Mouse (Mus musculus) liver, embryonic 11.5 days (tissue): Measurements from ENCODE around the gene Eif5a2. TPM values are rescaled to one million over a fixed set of nuclear protein-coding genes. Genes with fewer than 3 reads are reported as not detected.

Source experiments
- ATAC-seq: fragments of 200-750 bp; cut with Nextera tagmentation; replicated peaks from 2 replicates; pipeline ENCODE4 v1.8.0; 2017; ENCODE audit warnings: moderate number of reproducible peaks, mild to moderate bottlenecking, moderate TSS enrichment, moderate library complexity; ENCODE audit not compliant: low FRiP score
- DNase-seq: peaks from one replicate; pipeline ENCODE4 v3.0.0-alpha.2; 2017; ENCODE audit warnings: low spot score
- H3K27ac ChIP-seq: fragments of 300-500 bp; sonication (generic); 2 replicates; pipeline ENCODE4 v1.5.1; 2014; ENCODE audit warnings: mild to moderate bottlenecking, low read depth, low read length, control low read depth
- H3K27me3 ChIP-seq: fragments of 300-500 bp; sonication (generic); replicated peaks from 2 replicates; pipeline ENCODE4 v1.6.1; 2014; ENCODE audit warnings: low read length, mixed read lengths; ENCODE audit not compliant: control insufficient read depth, insufficient read depth
- H3K36me3 ChIP-seq: fragments of 300-500 bp; sonication (generic); 2 replicates; pipeline ENCODE4 v1.6.1; 2014; ENCODE audit warnings: mild to moderate bottlenecking, low read length, moderate library complexity, mixed read lengths; ENCODE audit not compliant: control insufficient read depth, insufficient read depth
- H3K4me1 ChIP-seq: fragments of 300-500 bp; sonication (generic); replicated peaks from 2 replicates; pipeline ENCODE4 v1.6.1; 2014; ENCODE audit warnings: low read length, mixed read lengths; ENCODE audit not compliant: control insufficient read depth, insufficient read depth
- H3K4me2 ChIP-seq: fragments of 300-500 bp; sonication (generic); 2 replicates; pipeline ENCODE4 v1.6.1; 2014; ENCODE audit warnings: mild to moderate bottlenecking, control low read depth, moderate library complexity
- H3K4me3 ChIP-seq: fragments of 300-500 bp; sonication (generic); 2 replicates; pipeline ENCODE4 v1.5.1; 2014; ENCODE audit warnings: low read depth, low read length, control low read depth
- H3K9ac ChIP-seq: fragments of 300-500 bp; sonication (generic); 2 replicates; pipeline ENCODE4 v1.6.1; 2014; ENCODE audit warnings: low read depth, low read length, control low read depth
- H3K9me3 ChIP-seq: fragments of 300-500 bp; sonication (generic); 2 replicates; pipeline ENCODE4 v1.6.1; 2016; ENCODE audit warnings: low read length, inconsistent platforms, mixed read lengths; ENCODE audit not compliant: control insufficient read depth
- WGBS: fragments of 180-500 bp; shearing (Covaris S2); extraction: QIAGEN DNeasy Blood & Tissue Kit; methylation state at CpG from one replicate; pipeline ENCODE4 v1.1.7; 2014; 5-methylcytosine and 5-hydroxymethylcytosine counted together
- polyA plus RNA-seq: library from polyadenylated mRNA; unstranded; fragments of >200 nt; fragmentation: Nextera tagmentation; extraction: Ambion mirVana; gene quantifications from 2 replicates; pipeline ENCODE4 v1.2.1, GENCODE M21; 2014

The Eif5a2 gene
- polyA plus RNA-seq = 9.5 and 11.3 TPM in 2 replicates

DNA sequence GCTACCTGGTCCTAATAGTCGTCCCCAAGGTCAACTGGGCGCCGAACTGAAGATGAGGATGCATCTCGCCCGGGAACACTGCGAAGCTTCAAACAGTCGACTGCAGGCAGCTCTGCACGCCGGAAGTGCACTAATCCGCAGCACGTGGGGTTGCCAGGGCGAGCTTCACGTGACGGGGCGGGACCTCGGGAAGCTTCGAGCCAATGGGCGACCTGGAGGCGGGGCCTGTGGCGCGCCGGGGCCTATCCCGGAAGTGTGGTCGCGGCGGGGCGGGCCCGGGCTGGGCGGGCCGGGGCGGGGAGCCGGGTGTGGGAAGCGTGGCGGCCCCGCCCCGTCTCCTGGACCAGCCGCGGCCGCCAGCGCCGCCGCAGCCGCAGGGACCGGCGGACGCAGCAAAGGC is at the start of gene Eif5a2:
Gene Eif5a2 (plus strand): TSS at position 283 of the 400 bp plus-strand sequence.
- WGBS = 4% methylated on average over 43 of the region's 46 CpGs
- H3K4me1 ChIP-seq = peaks cover 20% of the 10 kb centered on the region

DNA sequence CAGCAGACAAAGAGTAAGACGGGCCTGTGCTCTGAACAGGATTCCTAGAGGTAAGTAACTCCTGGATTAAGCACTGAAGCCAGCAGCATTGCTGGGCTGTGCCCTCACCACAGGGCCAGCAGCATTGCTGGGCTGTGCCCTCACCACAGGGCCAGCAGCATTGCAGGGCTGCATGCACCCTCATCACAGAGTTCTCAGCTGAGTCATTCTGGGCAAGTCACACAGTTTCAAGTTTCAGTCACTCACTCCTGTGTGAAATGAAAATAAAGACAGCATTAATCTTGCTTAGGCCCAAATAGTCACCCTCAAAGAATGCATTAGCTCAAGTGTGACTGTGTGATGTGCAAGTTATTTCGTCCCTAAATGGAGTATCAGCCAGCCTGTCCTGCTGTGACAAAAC is 46.4 kb upstream of the Eif5a2 start:
- Histone ChIP-seq H3K36me3 (no peaks in the 10 kb centered on the region), H3K27me3 (no peaks in the 10 kb centered on the region), H3K27ac (no peak overlapping the region), H3K4me1 (no peaks in the 10 kb centered on the region), H3K9ac (no peak overlapping the region), H3K4me2 (no peak overlapping the region), H3K4me3 (no peak overlapping the region), H3K9me3 (no peaks in the 10 kb centered on the region)
- ATAC-seq (no peak; the same call in 1 of the 2 replicates), DNase-seq (no peak)
- 77% methylated on average over 2 of the region's 2 CpGs for WGBS

More for the DNA sequence above, at the start of gene Eif5a2:
- Histone ChIP-seq H3K27ac (no peak within 1 kb of the TSS), H3K4me2 (peak within 1 kb of the TSS; percentile 98), H3K27me3 (no peaks in the 10 kb centered on the region), H3K36me3 (no peaks in the 10 kb centered on the region), H3K9me3 (no peaks in the 10 kb centered on the region), H3K4me3 (peak within 1 kb of the TSS; percentile 80), H3K9ac (peak within 1 kb of the TSS; percentile 65)
- peak; percentile 91 for DNase-seq
- ATAC-seq = peak; percentile 93

DNA sequence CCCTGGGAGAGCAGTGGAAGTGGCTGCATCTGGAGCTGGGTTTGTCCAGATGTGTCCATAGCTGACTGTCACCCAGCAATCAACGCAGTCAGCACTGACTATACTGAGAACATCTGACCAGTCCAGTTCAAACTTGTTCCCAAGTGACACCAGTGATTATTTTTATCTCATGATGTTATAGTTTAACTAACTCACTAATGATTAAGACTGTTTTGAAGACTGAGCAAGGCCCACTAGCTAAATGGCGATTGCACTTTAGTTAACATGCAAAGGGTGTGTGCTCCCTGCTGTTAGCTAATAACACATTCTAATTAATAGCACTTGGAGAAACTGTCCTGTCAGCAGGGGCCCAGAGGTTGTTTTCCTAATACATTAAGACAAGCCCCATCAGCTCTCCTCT is 44.1 kb upstream of the Eif5a2 start:
- no peak overlapping the region for H3K4me3 ChIP-seq
- H3K9ac ChIP-seq = no peak overlapping the region
- no peak overlapping the region for H3K27ac ChIP-seq
- no peaks in the 10 kb centered on the region for H3K36me3 ChIP-seq
- H3K9me3 ChIP-seq = no peaks in the 10 kb centered on the region
- H3K4me2 ChIP-seq = no peak overlapping the region
- 54% methylated on average over 2 of the region's 2 CpGs for WGBS
- no peak for DNase-seq
- no peaks in the 10 kb centered on the region for H3K4me1 ChIP-seq
- H3K27me3 ChIP-seq = no peaks in the 10 kb centered on the region
- ATAC-seq = no peak

DNA sequence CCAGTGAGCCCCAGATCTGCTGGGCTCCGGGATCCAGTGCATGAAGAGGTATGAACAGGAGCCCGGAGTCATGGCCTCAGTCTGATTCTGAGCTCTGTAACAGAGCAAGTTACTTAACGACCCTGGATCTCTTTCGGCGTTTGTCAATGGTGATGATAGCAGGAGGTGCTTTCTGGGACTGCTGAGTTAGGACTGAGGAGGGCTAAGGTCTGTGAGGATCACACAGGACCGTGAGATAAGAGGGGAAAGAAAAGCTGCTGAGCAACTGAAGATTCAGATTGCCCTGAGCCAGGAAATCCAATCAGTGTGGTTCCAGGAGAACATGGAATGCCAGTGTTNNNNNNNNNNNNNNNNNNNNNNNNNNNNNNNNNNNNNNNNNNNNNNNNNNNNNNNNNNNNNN is 40.7 kb upstream of the Eif5a2 start:
- ATAC-seq (no peak), DNase-seq (no peak)
- H3K4me3 ChIP-seq = no peak overlapping the region
- H3K9me3 ChIP-seq = no peaks in the 10 kb centered on the region
- H3K9ac ChIP-seq = no peak overlapping the region
- no peak overlapping the region for H3K27ac ChIP-seq
- WGBS = 34% methylated on average over 6 of the region's 6 CpGs
- no peak overlapping the region for H3K4me2 ChIP-seq
- H3K27me3 ChIP-seq = no peaks in the 10 kb centered on the region
- H3K36me3 ChIP-seq = no peaks in the 10 kb centered on the region
- no peaks in the 10 kb centered on the region for H3K4me1 ChIP-seq

DNA sequence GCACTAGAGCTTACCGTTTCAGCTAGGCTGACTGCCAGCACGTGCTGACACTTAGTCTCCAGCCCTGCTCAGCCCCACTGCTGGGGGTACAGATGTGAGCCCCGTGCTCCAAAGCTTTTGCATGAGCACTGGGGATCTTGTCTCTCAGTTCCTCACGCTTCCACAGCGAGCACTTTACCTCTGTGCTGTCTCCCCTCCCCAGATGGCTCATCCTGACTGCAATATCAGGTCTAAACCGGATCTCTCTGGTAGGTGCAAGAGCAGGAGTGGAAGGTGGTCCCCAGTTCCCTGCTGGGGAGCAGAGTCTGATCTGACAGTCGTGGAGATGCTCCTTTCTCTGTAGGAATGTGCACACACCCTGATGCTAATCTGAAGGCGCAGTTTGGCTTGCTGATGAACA is 37.8 kb upstream of the Eif5a2 start:
- H3K4me1 ChIP-seq = no peaks in the 10 kb centered on the region
- no peaks in the 10 kb centered on the region for H3K27me3 ChIP-seq
- no peak overlapping the region for H3K4me2 ChIP-seq
- DNase-seq = no peak
- no peaks in the 10 kb centered on the region for H3K36me3 ChIP-seq
- H3K9me3 ChIP-seq = no peaks in the 10 kb centered on the region
- H3K9ac ChIP-seq = no peak overlapping the region
- no peak overlapping the region for H3K27ac ChIP-seq
- H3K4me3 ChIP-seq = no peak overlapping the region
- ATAC-seq = no peak
- WGBS = 42% methylated on average over 8 of the region's 8 CpGs

DNA sequence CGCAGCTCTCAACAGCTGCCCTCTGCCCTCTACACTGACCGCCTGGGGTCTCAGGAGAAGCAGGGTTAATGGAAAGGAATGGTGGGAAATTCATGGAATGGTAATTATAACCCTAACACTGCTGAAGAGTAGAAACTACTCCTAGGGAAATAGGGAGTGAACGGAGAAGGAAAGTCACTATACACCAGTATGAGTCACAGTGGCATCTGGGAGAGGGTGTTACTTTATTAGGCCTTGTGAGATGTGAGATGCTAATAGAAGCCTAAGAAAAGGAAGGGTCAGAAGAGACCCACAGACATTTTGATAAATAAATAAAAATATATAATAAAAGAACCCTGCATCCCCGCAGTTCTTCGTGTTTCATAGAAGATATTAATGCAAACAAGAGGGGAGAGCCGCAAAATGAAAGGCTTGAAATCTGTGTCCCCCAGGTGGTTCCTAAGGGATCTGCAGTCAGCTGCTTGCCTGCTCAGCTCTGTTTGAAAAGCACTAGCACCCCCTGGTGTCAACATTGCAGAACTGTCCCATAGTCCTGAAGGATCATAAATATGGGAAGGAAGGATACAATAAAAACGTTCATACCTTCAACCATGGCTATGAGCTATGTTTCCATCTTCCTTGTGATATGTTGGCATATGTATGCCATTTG is 35.1 kb upstream of the Eif5a2 start:
- no peak for DNase-seq
- Histone ChIP-seq H3K36me3 (no peaks in the 10 kb centered on the region), H3K9ac (no peak overlapping the region), H3K9me3 (no peaks in the 10 kb centered on the region), H3K27me3 (no peaks in the 10 kb centered on the region), H3K4me3 (no peak overlapping the region), H3K4me2 (no peak overlapping the region), H3K4me1 (no peaks in the 10 kb centered on the region), H3K27ac (no peak overlapping the region)
- 35% methylated on average over 7 of the region's 7 CpGs for WGBS
- ATAC-seq = peak; percentile 71

DNA sequence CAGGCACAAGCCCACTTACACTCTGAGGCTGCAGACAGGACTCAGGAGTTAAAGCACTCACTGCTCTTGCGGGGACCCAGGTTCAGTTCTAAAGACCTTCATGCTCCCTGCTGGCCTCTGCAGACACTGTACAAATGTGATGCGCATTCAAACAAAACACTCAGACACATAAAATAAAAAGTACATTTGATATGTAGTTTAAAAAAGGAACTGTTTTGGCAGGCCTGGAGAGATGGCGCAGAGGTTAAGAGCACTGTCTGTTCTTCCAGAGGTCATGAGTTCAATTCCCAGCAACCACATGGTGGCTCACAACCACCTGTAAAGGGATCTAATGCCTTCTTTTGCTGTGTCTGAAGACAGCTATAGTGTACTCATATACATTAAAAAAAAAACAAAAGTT is 32.9 kb upstream of the Eif5a2 start:
- Histone ChIP-seq H3K4me2 (no peak overlapping the region), H3K27me3 (no peaks in the 10 kb centered on the region), H3K9me3 (no peaks in the 10 kb centered on the region), H3K27ac (no peak overlapping the region), H3K9ac (no peak overlapping the region), H3K36me3 (no peaks in the 10 kb centered on the region), H3K4me3 (no peak overlapping the region), H3K4me1 (no peaks in the 10 kb centered on the region)
- WGBS = 91% methylated on average over 3 of the region's 3 CpGs
- no peak for ATAC-seq
- no peak for DNase-seq

DNA sequence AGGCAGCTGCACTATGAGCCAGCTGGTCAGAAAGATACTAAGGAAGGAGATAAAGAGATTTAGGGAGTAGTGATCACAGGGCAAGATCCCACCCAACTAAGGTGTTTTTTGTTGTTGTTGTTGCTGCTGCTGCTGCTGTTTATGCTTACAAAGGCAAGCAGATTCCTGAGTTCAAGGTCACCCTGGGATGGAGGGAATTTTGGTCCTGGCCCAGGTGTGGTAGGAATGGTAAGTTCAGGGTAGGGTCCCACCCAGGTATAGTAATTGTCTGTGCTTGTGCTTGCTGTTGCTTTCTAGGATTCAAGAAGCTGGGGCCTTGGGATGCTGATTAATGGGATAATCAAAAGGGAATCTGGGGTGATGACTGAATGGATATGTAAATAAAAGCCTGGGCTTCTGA is 32.1 kb upstream of the Eif5a2 start:
- H3K9me3 ChIP-seq = no peaks in the 10 kb centered on the region
- H3K4me1 ChIP-seq = no peaks in the 10 kb centered on the region
- H3K4me3 ChIP-seq = no peak overlapping the region
- H3K9ac ChIP-seq = no peak overlapping the region
- ATAC-seq = no peak
- no peaks in the 10 kb centered on the region for H3K27me3 ChIP-seq
- H3K4me2 ChIP-seq = no peak overlapping the region
- H3K27ac ChIP-seq = no peak overlapping the region
- DNase-seq = no peak
- H3K36me3 ChIP-seq = no peaks in the 10 kb centered on the region

DNA sequence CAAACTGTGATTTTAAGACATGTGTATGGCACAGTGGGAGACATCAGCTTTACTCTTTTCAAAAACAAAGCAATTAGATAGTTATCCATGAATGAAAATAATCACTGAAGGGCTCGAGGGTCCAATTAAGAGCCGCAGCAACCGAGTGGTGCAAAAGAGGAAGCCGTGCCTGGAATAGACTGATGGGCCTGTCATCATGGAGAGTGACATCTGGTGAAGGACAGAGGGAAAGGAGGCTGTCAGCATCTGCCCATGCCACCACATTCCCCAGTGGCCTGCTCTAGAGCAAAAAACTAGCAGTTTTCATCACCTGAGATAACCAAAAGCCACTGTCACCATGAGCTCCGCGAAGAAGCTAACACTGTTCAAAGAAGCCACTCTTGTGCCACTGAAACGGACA is 25.6 kb upstream of the Eif5a2 start:
- no peaks in the 10 kb centered on the region for H3K4me1 ChIP-seq
- H3K4me2 ChIP-seq = no peak overlapping the region
- H3K27me3 ChIP-seq = no peaks in the 10 kb centered on the region
- ATAC-seq (no peak), DNase-seq (no peak)
- WGBS = 71% methylated on average over 7 of the region's 7 CpGs
- no peak overlapping the region for H3K4me3 ChIP-seq
- no peak overlapping the region for H3K9ac ChIP-seq
- H3K27ac ChIP-seq = no peak overlapping the region
- no peaks in the 10 kb centered on the region for H3K36me3 ChIP-seq
- no peaks in the 10 kb centered on the region for H3K9me3 ChIP-seq
